Mouse (Mus musculus): ENCODE data around the gene Pced1b.
"Not testable (repeated sequence)": the region's sequence is repeated elsewhere in the genome, so short reads cannot be mapped to it uniquely, and the experiment has no call there.

- TF ChIP-seq POLR2A (IDR thresholded peaks at IDR 0.05; ENCODE audit: borderline replicate concordance, low read depth, low read length); CTCF (IDR thresholded peaks at IDR 0.05; ENCODE audit: low read depth, low read length): not testable (repeated sequence)
These were observed 125.1 kb downstream of the Pced1b start for GRCm38 (mm10) chr15:97372043-97372442.
